Mouse (Mus musculus) macrophage (primary cell): ENCODE data around the gene Atp1a2. TPM values are rescaled to one million over a fixed set of nuclear protein-coding genes. Genes with fewer than 3 reads are reported as not detected.

Source experiments
- H3K27ac ChIP-seq: fragments of 350-480 bp; formaldehyde crosslinking; 2 replicates; pipeline ENCODE4 v1.9.0; 2021
- H3K36me3 ChIP-seq: fragments of 350-480 bp; formaldehyde crosslinking; 2 replicates; pipeline ENCODE4 v1.9.0; 2021; ENCODE audit errors: inconsistent target
- H3K4me3 ChIP-seq: fragments of 350-480 bp; formaldehyde crosslinking; 2 replicates; pipeline ENCODE4 v1.9.0; 2021; ENCODE audit errors: inconsistent target
- H3K79me2 ChIP-seq: fragments of 350-480 bp; formaldehyde crosslinking; 2 replicates; pipeline ENCODE4 v1.9.0; 2021; ENCODE audit errors: inconsistent target
- WGBS: methylation state at CpG from one replicate; pipeline ENCODE4 v1.1.7; 2026; ENCODE audit warnings: inconsistent platforms; ENCODE audit not compliant: missing documents; 5-methylcytosine and 5-hydroxymethylcytosine counted together
- polyA plus RNA-seq: library from polyadenylated mRNA; stranded (reverse); fragments of 250-400 nt; gene quantifications from 3 replicates; pipeline ENCODE4 v1.2.4, GENCODE M21; 2018; ENCODE audit warnings: inconsistent platforms

Atp1a2 gene
- polyA plus RNA-seq, 1 experiment from 2014 or later, result not detected

DNA sequence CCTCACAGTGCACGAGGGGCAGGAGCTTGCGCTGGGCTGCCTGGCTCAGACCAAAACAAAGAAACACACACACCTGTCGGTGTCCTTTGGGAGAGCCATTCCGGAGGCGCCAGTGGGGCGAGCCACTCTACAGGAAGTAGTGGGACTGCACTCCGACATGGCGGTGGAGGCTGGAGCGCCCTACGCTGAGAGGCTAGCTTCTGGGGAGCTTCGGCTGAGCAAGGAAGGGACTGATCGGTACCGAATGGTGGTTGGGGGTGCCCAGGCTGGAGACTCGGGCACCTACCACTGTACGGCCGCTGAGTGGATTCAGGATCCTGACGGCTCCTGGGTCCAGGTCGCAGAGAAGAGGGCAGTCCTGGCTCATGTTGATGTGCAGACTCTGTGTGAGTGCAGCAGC is 19.6 kb upstream of the Atp1a2 start:
- Histone ChIP-seq H3K27ac (no peak overlapping the region), H3K36me3 (peaks cover 21% of the 10 kb centered on the region; the same call in 1 of the 2 replicates), H3K79me2 (peaks cover 41% of the 10 kb centered on the region), H3K4me3 (no peak overlapping the region)
- WGBS, result 96% methylated on average over 14 of the region's 18 CpGs

DNA sequence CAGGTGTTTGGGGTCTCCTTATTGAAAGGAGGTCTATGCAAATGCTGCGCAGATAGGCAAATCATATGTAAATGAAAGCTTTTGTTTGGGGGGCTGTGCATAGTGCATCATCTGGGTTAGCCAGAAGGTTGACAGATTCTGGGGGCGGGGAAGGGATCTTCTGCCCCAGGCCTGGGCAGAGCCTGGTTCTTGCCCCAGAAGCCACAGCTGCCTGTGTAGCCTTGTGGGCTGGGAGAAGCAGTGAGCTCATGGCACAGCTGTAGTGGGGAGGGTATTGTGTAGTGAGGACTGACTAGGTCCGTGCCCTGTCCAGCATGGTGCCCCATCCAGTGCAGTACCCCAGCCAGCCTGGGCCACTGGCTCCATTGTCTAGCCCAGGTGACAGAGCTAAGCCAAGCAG is 17.0 kb upstream of the Atp1a2 start:
- Histone ChIP-seq H3K79me2 (peaks cover 42% of the 10 kb centered on the region), H3K4me3 (no peak overlapping the region), H3K27ac (no peak overlapping the region), H3K36me3 (peaks cover 19% of the 10 kb centered on the region; the same call in 1 of the 2 replicates)
- 89% methylated on average over 2 of the region's 3 CpGs for WGBS

DNA sequence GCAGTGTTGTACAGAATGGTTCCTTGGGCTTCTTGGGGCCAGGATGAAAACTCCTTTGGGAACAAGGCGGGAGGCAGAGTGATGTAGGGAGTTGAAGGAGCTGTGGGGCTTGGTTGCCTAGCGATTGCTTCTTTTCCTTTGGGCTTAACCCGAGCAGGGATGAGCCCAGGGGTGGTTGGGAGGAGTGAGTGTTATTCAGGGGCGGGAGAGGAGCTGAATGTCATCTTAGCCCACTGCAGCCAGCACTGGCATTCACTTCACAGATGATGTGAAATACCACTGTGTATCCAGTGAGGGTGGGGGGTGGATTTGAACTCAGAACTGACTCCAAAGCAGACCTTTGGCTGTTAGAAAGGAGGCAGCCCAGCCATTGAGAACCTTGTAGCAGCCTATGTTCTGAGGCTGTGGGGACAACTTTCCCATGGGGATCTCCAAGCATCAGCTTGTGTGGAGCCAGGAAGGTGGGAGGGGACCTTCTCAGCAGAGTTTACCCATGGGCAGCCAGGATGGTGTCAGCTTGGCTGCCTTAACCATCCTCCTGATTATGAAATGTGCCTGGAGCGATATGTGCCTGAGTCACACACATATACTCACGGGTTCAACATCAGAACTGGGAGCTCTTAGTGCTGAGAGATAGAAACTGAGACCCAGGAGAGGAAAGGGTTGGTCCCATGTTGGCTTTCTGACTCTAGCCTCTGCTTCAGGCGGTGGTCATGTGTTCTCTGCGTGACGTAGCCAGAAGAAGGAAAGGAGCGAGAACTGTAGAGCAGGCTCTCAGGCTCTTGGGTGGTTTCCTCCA is 15.9 kb upstream of the Atp1a2 start:
- Histone ChIP-seq H3K36me3 (peaks cover 10% of the 10 kb centered on the region; the same call in 1 of the 2 replicates), H3K27ac (no peak overlapping the region), H3K79me2 (peaks cover 42% of the 10 kb centered on the region), H3K4me3 (peak overlapping the region; percentile 77; the same call in 1 of the 2 replicates)
- WGBS, result 89% methylated on average over 10 of the region's 10 CpGs

DNA sequence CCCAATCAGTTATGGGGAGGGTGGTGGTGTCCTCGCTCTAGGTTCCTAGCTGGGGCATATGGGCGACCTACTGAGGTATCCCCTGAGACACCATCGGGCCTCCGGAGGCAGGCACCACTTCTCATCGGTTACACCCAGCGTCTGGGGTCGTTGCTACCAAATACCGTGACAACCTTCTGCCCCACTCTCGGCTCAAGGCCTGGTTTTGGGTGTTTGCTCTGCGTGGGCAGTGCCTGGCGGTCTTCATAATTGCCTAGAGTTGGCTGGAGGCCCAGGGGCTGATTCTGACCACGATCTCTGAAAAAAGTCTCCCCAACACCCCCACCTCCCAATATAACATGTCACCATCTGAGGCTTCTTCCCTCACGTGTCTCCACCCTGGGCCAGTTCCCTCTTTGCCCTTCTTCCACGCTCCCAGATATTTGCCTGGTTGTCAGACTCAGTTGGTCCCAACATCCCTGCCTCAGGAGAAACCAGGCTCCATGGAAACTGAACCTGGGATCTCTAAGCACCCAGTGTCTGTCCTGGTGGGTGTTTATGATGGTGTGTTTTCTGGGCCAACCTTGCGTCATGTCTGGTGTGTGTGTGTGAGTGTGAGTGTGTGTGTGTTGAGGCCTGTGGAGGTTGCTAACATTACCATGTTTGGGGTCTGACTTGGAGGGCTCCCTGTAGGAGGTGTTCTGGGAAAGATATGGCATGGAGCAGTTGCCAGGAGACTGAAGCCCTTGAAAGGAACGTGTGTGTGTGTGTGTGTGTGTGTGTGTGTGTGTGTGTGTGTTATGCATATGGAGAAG is 15.1 kb upstream of the Atp1a2 start:
- 12% methylated on average over 13 of the region's 16 CpGs for WGBS
- Histone ChIP-seq H3K79me2 (peaks cover 42% of the 10 kb centered on the region), H3K27ac (peak overlapping the region; percentile 48), H3K36me3 (peaks cover 10% of the 10 kb centered on the region; the same call in 1 of the 2 replicates), H3K4me3 (peak overlapping the region; percentile 77)

DNA sequence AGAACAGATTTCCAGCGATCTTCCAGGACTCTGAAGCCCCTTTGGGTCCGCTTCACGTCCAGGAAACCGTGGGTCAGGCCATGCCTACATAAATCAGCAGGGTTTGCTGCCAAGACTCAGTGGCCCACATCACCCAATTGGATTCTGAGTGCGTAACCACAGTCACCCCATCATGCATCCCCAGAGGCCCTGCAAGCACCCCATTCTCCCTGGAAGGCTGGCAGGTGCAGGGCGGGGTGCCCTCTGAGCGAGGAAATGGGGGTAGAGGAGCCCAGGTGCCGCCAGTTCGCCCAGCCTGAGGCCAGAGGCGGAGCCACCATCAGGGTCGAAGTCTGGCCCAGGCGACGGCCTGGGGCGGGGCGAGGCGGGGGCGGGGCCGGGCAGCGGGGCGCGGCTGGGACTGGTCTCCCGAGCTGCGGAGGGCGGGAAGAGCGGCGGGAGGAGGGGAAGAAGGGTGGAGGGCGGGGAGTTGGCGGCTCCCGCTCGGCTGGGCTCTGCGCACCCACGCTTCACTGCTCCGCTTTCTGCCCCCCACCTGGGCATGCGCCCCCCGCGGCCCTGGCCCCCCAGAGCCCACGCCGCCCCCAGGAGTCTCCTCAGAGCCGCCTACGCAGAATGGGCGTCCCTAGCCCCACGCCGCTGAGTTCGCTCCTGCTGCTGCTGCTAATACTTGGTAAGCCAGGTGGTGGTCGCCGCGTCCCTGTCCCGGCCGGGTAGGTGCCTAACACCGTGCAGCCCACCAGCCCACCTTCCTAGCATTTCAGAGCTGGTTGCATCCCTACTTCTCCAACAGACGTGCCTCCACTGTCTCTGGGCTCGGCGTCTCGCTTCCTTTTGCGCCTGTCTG is 14.3 kb upstream of the Atp1a2 start:
- peaks cover 42% of the 10 kb centered on the region for H3K79me2 ChIP-seq
- peak overlapping the region; percentile 95 for H3K27ac ChIP-seq
- under 1% methylated on average over 44 of the region's 55 CpGs for WGBS
- 0 out of 2 replicates have a peak, but pooled peaks cover 3% of the 10 kb centered on the region for H3K36me3 ChIP-seq
- H3K4me3 ChIP-seq, result peak overlapping the region; percentile 77

DNA sequence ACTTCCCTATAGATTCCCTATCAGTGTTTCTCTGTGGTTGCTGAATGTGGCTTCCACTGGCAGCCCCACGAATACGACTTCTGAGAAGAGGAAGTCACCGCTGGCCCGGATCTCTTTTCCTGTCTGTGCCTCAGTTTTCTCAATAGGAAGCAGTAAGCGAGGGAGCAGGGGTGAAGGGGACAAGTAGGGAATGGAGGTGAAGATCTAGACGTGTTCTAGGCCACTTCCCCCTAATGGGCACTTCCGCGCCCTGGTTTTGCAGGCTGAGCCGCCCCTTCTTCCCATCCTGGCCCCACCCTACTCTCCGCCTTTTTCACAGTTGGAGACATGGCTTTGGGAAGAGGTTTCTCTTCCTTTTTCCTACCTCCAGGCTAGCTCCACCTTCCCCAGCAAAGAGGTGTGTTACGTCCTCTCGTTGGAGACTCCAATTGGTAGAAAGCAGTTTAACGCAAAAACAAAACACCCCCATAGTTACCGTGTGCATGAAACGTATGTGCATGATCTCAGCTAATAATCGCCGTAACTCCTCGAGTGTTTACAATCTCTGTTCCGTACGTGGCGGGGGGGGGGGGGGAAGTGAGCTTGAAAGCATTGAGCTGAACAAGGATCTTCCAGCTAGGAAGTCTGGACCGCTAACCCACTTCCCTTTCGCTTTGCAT is 13.5 kb upstream of the Atp1a2 start:
- H3K27ac ChIP-seq, result peak overlapping the region; percentile 95
- WGBS, result 1% methylated on average over 23 of the region's 23 CpGs
- peaks cover 41% of the 10 kb centered on the region for H3K79me2 ChIP-seq
- H3K36me3 ChIP-seq, result no peaks in the 10 kb centered on the region
- peak overlapping the region; percentile 66 for H3K4me3 ChIP-seq

DNA sequence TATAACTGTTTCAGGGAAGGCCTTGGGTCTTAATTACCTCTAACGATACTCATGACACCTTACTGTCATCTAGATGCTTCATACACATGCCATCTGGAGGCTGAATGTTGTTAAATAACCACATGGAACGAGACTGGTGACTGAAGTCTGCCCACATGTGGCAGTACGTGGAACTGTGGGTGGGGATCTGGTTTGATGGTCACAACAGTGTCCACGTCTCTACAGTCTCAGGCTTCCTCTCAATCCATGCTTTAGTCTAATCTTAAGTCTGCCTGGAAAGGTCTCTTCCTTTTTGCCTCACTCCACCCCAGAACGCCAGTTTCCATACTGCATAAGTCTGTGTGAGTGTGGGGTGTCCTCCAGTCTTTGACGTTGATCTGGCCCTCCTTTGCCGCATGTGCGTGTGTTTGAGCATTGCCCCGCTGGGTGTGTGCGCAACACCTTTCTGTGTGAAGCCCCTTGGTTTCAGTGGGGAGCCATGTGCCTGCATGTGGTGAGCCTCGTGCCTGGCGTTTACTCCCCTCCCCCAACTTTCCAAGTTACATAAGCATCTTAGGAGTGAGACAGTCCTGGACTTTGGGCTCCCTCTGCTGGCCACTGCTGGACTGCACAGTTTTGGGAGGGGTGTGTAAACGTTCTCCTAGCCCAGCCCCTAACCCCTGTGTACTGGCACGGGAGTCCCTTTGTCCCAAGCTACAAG is 12.0 kb upstream of the Atp1a2 start:
- peak overlapping the region; percentile 14; the same call in 1 of the 2 replicates for H3K4me3 ChIP-seq
- peaks cover 25% of the 10 kb centered on the region for H3K79me2 ChIP-seq
- H3K36me3 ChIP-seq, result no peaks in the 10 kb centered on the region
- under 1% methylated on average over 14 of the region's 14 CpGs for WGBS
- H3K27ac ChIP-seq, result peak overlapping the region; percentile 95

DNA sequence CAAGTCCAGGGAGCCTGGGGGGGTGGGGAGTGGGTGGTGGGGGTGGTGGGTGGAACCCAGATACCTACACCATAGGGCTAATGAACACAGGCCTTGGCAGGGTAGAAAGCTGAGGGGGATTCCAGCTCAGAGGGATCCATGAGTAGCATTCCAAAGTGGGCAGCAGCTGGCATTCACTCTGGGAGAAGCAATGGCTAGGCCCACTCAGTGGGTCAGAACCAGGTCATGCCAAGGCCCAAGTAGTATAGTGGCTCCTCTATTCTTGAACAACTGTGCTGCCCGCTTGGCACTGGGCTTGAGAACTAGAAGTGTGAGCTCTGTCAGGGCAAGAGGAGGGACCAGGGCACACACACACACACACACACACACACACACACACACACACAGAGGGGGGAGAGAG is 10.5 kb upstream of the Atp1a2 start:
- WGBS, result no CpG with 5 or more reads among the region's 1 CpGs
- Histone ChIP-seq H3K27ac (no peak overlapping the region), H3K4me3 (no peak overlapping the region), H3K36me3 (no peaks in the 10 kb centered on the region), H3K79me2 (peaks cover 11% of the 10 kb centered on the region)

DNA sequence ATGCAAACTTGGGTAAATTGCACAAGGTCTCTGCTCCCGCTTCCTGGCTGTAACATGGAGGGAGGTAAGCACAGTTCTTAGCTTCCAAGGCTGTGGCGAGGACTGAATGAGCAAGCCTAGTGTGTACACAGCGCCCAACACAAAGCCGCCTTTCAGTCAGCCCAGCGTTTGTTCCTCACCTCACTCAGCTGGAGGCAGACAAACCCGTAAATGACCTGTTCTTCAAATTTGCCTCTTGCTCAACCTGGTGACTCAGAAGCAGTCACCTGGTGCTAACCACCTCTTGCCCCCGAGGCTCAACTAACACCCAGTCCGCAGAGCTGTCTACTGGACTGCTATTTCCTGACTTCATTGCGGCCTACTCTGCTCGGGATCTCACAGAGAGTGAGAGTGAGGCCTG is 10.1 kb upstream of the Atp1a2 start:
- H3K36me3 ChIP-seq, result no peaks in the 10 kb centered on the region
- H3K4me3 ChIP-seq, result no peak overlapping the region
- no peak overlapping the region for H3K27ac ChIP-seq
- peaks cover 6% of the 10 kb centered on the region for H3K79me2 ChIP-seq
- 83% methylated on average over 10 of the region's 10 CpGs for WGBS

DNA sequence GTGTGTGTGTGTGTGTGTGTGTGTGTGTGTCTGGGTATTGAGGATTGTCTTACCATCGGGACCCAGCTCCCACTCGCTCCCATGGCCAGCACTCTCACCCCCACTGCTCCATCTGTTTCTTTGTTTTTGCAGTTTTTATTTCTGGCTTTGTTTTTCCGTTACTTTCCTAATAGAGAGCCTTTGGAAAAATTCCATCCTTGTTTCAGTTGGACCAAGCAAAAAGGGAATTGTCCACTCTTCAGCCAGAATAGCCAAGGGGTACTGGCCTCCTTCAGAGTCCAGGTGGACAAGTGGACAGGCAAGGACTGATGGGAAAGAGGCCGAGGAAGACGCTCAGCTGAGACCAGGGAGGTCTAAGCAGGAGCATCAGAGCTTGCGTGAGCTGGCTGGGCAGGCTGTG is 9.0 kb upstream of the Atp1a2 start:
- Histone ChIP-seq H3K4me3 (no peak overlapping the region), H3K27ac (no peak overlapping the region), H3K79me2 (no peaks in the 10 kb centered on the region), H3K36me3 (no peaks in the 10 kb centered on the region)
- WGBS, result 80% methylated on average over 6 of the region's 6 CpGs

DNA sequence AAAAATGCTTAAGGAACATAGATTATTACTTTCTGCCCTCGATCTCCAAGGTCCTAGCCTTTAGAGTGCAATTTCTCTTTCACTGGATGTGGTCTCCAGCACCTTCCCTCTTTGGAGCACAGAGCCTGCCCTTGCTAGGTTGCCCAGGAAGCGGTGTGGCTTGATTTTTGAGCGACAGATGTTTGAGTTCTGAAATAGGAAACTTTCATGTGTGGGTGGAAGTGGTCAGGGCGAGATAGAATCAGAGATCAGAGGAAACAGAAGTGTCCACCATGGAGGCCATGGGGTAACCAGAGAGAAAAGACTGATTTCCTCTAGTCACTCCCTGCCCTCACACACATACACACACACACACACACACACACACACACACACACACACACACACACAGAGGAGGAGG is 8.3 kb upstream of the Atp1a2 start:
- WGBS, result 4% methylated on average over 4 of the region's 4 CpGs
- H3K79me2 ChIP-seq, result no peaks in the 10 kb centered on the region
- no peak overlapping the region for H3K4me3 ChIP-seq
- H3K27ac ChIP-seq, result no peak overlapping the region
- no peaks in the 10 kb centered on the region for H3K36me3 ChIP-seq

DNA sequence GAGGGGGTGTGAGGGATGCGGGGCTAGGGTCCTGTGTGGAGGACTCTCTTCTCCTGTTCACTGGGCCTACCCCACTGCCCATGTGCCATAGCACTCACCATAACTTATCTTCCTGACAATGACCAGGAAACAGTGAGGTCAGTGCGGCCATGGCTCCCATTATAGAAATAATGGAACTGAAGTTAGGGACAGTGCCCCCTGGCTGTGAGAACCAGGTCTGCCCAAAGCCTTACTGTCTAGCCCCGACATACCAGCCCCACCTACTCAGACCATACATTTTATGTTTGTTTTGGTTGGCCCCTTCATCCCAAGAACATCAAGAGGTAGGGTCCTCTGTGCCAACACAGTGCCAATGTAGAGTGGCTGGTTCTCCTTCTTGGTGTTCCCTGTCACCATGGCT is 7.8 kb upstream of the Atp1a2 start:
- Histone ChIP-seq H3K36me3 (no peaks in the 10 kb centered on the region), H3K79me2 (no peaks in the 10 kb centered on the region), H3K27ac (no peak overlapping the region), H3K4me3 (no peak overlapping the region)
- WGBS, result 70% methylated on average over 3 of the region's 3 CpGs

DNA sequence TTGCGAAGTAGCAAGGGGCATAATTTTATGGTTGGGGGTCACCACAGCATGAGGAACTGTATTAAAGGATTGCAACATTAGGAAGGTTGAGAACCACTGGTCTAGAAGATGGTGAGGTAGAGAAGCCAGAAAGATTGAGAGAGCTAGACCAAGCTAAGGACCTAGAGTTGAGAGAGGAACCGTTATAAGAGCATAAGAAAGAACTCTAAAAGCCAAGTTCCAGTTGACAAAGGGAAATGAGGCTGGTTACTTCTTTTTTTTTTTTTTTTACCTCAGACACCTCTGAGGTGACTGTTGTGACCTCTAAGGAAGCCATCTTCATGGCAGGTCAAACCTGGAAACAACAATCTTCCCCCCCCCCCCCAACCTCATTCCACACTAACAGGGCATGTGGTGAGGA is 7.3 kb upstream of the Atp1a2 start:
- WGBS, result 50% methylated on average over 2 of the region's 2 CpGs
- H3K27ac ChIP-seq, result no peak overlapping the region
- H3K79me2 ChIP-seq, result no peaks in the 10 kb centered on the region
- H3K4me3 ChIP-seq, result no peak overlapping the region
- H3K36me3 ChIP-seq, result no peaks in the 10 kb centered on the region
